Mouse (Mus musculus) frontal cortex, postnatal 25 days (tissue): ENCODE measurements around the gene Cdh23.
"Not testable (repeated sequence)": the region's sequence is repeated elsewhere in the genome, so short reads cannot be mapped to it uniquely, and the experiment has no call there.

ENCODE experiments used
- DNase-seq, 2 experiments: peaks; one replicate each; pipeline ENCODE4 v3.0.0; 2022; ENCODE audit warnings: low spot score in 2 of 2

The Cdh23 gene

DNA sequence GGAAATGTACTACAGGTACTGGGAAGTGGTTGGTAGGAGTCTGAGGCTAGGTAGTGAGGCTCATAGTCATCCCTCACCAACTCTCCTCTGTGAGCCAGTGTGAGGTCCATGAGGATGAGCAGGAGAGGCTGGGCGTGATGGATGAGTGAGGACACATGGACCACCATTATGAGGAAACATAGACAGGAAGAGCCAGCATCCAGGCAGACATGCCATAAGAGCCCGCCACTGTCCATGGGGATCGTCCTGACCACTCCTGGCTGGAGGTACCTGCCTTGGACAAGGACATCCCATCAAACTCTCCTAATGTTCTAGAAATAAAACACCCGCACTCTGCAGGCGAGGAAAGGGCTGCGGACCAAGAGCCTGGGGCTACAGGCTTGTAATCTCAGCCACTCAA is at the start of gene Cdh23:
TSS of gene Cdh23 (minus strand) at position 101 of the 400 bp plus-strand sequence.
- no peak for DNase-seq

- DNase-seq: no peak
These were observed 48.4 kb upstream of the Cdh23 start for GRCm38 (mm10) chr10:60744543-60745290.

DNA sequence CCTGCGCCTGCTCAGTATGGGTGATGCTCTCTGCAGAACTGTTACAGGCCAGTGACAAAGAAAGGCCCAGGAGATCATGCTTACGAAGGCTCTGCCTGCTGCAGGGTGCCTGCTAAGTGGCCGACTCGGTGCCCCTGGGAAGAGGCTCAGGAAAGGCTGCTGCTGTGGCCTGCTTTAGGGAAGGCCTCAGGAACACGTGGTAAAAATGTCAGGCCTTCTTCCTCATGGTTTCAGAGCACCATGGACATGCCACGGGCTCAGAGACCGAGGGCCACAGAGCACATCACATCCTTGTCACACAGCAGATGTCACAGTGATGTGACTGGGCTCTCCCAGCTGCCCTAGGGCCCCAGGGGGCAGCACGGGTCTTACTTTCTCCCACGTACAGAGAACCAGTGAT is 47.4 kb upstream of the Cdh23 start:
- no peak for DNase-seq

DNA sequence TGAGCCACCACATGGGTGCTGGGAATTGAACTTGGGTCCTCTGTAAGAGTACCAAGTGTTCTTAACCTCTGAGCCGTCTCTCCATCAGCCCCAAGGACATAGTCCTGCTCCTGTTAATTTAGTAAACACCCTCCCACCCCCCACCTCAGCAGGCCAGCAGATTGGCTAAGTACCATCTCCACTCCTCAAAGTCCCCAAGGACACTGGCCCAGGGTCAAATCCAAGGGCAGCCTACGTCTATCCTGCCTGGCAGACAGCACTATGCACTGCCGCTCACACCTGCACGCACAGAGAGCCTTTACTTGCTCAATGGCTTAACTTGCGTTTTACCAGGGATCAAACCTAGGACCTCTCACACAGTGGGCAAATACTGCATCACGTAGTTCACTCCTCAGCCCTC is 46.7 kb upstream of the Cdh23 start:
- no peak for DNase-seq

GRCm38 (mm10) chr10:60742296-60742695 is 46.0 kb upstream of the Cdh23 start:
- not testable (repeated sequence) for DNase-seq

DNA sequence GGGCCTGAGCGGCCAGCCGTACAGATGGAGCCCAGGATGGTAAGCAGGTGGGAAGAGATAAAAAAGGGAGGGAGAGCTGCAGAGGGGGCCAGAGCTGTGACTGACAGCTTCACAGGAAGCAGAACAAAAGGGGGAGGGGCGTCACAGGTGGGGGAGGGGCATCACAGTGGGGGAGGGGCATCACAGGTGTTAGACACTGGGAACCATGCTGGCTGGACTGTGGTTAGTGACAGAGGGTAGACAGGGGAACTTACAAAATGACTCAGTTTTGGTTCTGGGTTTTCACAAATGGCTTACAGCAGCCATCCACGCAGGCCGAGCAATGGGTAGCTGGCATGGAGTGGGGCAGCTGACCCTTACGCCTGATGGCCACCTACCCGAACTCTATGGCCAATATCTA is 45.1 kb upstream of the Cdh23 start:
- no peak for DNase-seq

GRCm38 (mm10) chr10:60739619-60740363 is 43.5 kb upstream of the Cdh23 start:
- DNase-seq: no peak

GRCm38 (mm10) chr10:60737886-60738640 is 41.8 kb upstream of the Cdh23 start:
- no peak for DNase-seq

- no peak for DNase-seq
These were observed 41.0 kb upstream of the Cdh23 start for GRCm38 (mm10) chr10:60737169-60737728.

- DNase-seq: no peak
These were observed 39.4 kb upstream of the Cdh23 start for GRCm38 (mm10) chr10:60735737-60736136.

DNA sequence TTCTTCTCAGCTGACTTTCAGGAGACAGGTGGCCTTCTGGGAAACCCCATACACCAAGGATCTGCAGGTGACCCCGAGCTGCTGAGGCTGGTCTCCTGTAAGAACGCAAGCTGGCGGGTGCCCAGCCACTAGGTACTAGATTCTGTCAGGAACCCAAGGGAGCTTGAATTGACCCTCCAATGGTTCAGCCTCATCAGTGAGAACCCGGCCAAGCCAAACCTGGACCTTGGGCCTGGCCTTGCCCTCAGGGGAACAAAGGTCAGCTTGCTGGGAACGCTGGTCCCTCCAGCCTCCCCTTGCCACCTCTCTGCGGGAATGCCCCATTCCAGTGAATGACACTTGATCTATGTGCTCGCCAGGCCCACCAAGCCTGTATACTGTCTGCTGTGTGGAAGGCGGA is 37.2 kb upstream of the Cdh23 start:
- no peak for DNase-seq

GRCm38 (mm10) chr10:60732397-60732861 is 36.1 kb upstream of the Cdh23 start:
- no peak for DNase-seq

GRCm38 (mm10) chr10:60731742-60732141 is 35.5 kb upstream of the Cdh23 start:
- DNase-seq: no peak

DNA sequence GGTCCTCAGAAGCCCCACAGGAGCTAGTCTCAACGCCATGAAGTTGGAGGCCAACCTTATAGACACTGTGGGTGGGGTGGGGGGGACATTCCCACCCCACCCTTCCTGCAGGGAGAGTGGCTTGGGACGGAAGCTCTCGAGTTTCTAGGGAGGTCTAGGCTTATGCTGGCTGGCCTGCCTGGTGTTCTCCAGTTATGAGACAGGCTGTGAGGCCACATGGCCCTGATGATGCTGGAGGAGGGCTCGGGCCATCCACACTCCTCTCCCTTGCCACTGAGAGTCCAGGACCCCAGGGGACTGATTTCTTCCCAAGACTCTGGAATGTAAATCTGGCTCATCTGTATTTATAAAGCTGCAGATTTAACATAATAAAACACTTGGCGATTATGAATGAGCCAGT is 31.0 kb upstream of the Cdh23 start:
- DNase-seq: no peak

DNA sequence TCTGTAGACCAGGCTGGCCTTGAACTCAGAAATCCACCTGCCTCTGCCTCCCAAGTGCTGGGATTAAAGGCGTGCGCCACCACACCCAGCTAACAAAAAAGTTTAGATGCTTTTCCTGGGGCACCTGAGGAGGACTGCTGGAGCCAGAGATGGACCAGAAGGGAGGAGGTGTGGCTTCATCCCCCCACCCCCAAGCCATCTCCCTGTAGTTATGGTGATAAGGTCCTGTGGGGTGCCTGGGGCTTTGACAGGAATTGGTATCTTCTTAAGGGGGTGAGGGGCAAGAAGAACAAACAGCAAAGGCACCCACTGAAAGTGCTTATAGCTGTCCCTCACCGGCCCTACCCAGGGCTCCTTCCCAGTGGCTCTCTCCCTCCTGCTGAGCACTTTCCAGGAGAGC is 30.6 kb upstream of the Cdh23 start:
- no peak for DNase-seq

DNA sequence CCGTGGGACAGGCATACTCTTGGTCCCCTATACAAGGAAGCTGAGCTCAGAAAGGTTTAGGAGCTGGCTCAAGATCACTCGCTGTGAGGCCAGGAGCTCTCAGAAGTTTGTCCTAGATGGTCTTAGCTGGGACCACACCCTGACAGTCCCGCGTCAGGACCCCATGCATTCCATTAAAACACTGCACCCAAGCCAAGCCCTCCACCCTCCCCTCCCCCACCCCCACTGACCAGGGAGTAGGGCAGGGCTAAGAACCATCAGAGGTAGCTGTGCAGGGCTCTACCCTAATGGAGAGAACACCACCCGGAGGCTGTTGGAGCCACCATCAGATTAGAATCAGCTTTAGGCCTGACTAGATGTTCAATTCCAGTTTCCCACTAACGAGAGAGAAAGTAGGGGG is 28.2 kb upstream of the Cdh23 start:
- DNase-seq: no peak

DNA sequence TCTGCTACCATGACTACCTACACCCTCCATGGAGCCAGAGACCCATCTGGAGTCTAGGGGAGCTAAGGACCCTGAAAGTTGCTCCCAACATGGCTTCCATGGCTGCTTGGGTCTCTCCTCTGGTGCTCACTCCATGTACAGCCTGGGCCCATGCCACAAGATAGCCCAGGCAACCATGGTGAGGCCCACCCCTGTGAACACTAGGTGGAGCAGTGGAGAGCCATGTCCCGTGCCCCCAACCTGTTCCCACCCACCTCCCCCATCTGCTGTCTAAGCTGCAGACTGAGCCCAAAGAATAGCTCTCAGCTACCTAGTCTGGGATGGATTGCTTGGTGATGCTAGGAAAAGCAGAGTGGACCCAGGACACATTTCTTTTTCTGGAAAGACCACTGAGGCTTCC is 27.1 kb upstream of the Cdh23 start:
- DNase-seq: no peak

DNA sequence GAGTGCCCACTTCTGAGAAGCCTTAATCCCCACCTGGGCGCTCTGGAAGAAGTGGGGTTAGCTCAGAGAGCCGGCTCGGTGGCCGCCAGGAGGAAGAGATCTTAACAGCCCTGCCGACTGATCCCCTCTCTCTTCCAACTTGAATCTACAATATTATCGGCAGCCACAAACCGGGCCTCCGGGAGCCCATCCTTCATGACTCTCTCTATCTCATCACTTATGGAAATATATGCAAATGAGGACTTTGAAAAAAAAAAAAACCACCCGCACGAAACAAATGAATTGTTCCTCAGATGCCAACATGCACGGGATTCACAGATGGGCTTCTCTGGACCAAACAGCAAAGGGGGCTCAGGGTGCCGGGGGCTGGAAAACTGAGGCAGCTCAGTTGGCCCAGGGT is 25.4 kb upstream of the Cdh23 start:
- no peak for DNase-seq

GRCm38 (mm10) chr10:60720461-60720860 is 24.2 kb upstream of the Cdh23 start:
- DNase-seq: no peak

DNA sequence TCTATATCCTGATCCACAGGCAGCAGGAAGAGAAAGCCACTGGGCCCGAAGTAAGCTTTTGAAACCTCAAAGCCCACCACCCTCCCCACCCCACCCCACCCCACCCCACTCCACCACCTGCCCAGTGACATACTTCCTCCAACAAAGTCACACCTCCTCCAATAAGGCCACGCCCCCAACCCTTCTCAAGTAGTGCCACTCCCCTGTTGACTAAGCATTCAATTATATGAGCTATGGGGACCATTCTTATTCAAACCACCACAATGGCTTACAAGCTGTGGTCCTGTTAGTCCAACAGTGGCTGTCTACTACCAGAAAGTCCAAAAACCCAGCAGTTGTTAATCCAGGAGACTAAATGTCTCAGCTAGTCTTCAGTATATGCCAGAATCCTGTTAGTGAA is 22.2 kb upstream of the Cdh23 start:
- no peak for DNase-seq

DNA sequence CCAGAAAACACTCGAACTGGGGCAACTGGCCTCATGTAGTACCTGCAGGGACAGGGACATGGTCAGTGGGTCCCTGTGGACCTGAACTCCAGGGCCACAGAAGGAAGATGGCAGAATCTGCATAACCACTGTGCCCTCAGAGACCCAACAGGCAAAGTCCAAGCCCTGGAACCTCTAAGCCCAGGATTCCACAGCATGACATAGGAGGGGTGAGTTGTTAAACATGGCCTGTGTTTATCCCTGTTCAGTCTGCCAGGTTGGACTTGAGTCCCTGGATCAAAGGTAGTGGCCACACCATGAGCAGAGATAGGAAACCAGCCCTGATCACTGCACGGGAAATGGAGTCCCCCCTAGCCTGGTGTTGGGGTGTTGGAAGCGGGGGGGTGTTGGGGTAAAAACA is 20.2 kb upstream of the Cdh23 start:
- DNase-seq: no peak

GRCm38 (mm10) chr10:60712299-60712698 is 16.0 kb upstream of the Cdh23 start:
- DNase-seq: not testable (repeated sequence)
